Mouse (Mus musculus) MEL (cell line): ENCODE data around the gene Znhit1. TPM values are rescaled to one million over a fixed set of nuclear protein-coding genes. Genes with fewer than 3 reads are reported as not detected.

Source experiments
- DNase-seq: peaks from one replicate; pipeline ENCODE4 v3.0.0; 2011; ENCODE audit warnings: low read depth, low spot score
- H3K27ac ChIP-seq: 2 replicates; pipeline ENCODE4 v1.5.1; 2012; ENCODE audit warnings: low read depth, mild to moderate bottlenecking, control low read depth, low read length, moderate library complexity; ENCODE audit not compliant: control insufficient read depth
- H3K27me3 ChIP-seq, 2 experiments: fragments of 150-350 bp in 1 of 2; sonication (generic) in 1 of 2; 2 replicates each; pipeline ENCODE4 v1.6.1; 2012; ENCODE audit warnings: low read length in 2 of 2, mild to moderate bottlenecking in 2 of 2, improper control_type of control experiment in 1 of 2, moderate library complexity in 1 of 2; ENCODE audit not compliant: insufficient read depth in 2 of 2, control insufficient read depth in 1 of 2
- H3K36me3 ChIP-seq, 2 experiments: 2 replicates each; pipeline ENCODE4 v1.6.1; 2012 to 2014; ENCODE audit warnings: low read length in 2 of 2, improper control_type of control experiment in 1 of 2, inconsistent platforms in 1 of 2, mild to moderate bottlenecking in 1 of 2; ENCODE audit not compliant: insufficient read depth in 2 of 2, control insufficient read depth in 1 of 2
- H3K4me1 ChIP-seq, 2 experiments: fragments of 150-350 bp in 1 of 2; sonication (generic) in 1 of 2; 2 replicates each; pipeline ENCODE4 v1.6.1; 2012; ENCODE audit warnings: low read length in 2 of 2, improper control_type of control experiment in 1 of 2, mild to moderate bottlenecking in 1 of 2; ENCODE audit not compliant: insufficient read depth in 2 of 2, control insufficient read depth in 1 of 2
- H3K4me3 ChIP-seq, 2 experiments: fragments of 150-350 bp in 1 of 2; sonication (generic) in 1 of 2; 2 replicates each; pipeline ENCODE4 v1.5.1; 2012; ENCODE audit warnings: low read depth in 2 of 2, low read length in 2 of 2, mild to moderate bottlenecking in 2 of 2, moderate library complexity in 2 of 2, control low read depth in 1 of 2, improper control_type of control experiment in 1 of 2; ENCODE audit not compliant: control insufficient read depth in 1 of 2, insufficient read depth in 1 of 2
- H3K79me2 ChIP-seq: 2 replicates; pipeline ENCODE4 v1.6.1; 2012; ENCODE audit warnings: mild to moderate bottlenecking, low read length, moderate library complexity; ENCODE audit not compliant: control insufficient read depth, poor library complexity, insufficient read depth
- H3K9ac ChIP-seq: 2 replicates; pipeline ENCODE4 v1.6.1; 2012; ENCODE audit warnings: low read depth, mild to moderate bottlenecking, control low read depth, low read length, moderate library complexity; ENCODE audit not compliant: control insufficient read depth, poor library complexity, severe bottlenecking
- H3K9me3 ChIP-seq: fragments of 150-350 bp; sonication (generic); replicated peaks from 2 replicates; pipeline ENCODE4 v1.6.1; 2012; ENCODE audit warnings: mild to moderate bottlenecking, low read length, improper control_type of control experiment, moderate library complexity; ENCODE audit not compliant: insufficient read depth
- BHLHE40 ChIP-seq: IDR thresholded peaks from 2 replicates; pipeline ENCODE4 v1.6.1; 2012; ENCODE audit warnings: low read depth, mild to moderate bottlenecking, inconsistent platforms, low read length, improper control_type of control experiment, borderline replicate concordance
- CTCF ChIP-seq, 3 experiments: IDR thresholded peaks in 2 of 3; conservative IDR thresholded peaks in 1 of 3; 2 replicates each; pipeline ENCODE4 v1.5.1; 2011 to 2012; ENCODE audit warnings: low read length in 3 of 3, low read depth in 2 of 3, mild to moderate bottlenecking in 2 of 3, improper control_type of control experiment in 1 of 3, inconsistent platforms in 1 of 3, mixed read lengths in 1 of 3, moderate library complexity in 1 of 3; ENCODE audit not compliant: control insufficient read depth in 1 of 3, insufficient read depth in 1 of 3, poor library complexity in 1 of 3, severe bottlenecking in 1 of 3
- EP300 ChIP-seq, 2 experiments: IDR thresholded peaks; 2 replicates each; pipeline ENCODE4 v1.6.1; 2011; ENCODE audit warnings: improper control_type of control experiment in 2 of 2, low read length in 2 of 2, low read depth in 1 of 2, mild to moderate bottlenecking in 1 of 2
- ETS1 ChIP-seq: IDR thresholded peaks from 2 replicates; pipeline ENCODE4 v1.6.1; 2012; ENCODE audit warnings: low read depth, mild to moderate bottlenecking, inconsistent platforms, low read length, improper control_type of control experiment, moderate library complexity
- GABPA ChIP-seq: IDR thresholded peaks from 2 replicates; pipeline ENCODE4 v1.6.1; 2012; ENCODE audit warnings: low read depth, mild to moderate bottlenecking, inconsistent platforms, low read length, improper control_type of control experiment, moderate library complexity
- GATA1 ChIP-seq: IDR thresholded peaks from 2 replicates; pipeline ENCODE4 v1.6.1; 2011; ENCODE audit warnings: low read depth, low read length, improper control_type of control experiment
- HCFC1 ChIP-seq: IDR thresholded peaks from 2 replicates; pipeline ENCODE4 v1.6.1; 2012; ENCODE audit warnings: low read depth, mild to moderate bottlenecking, inconsistent platforms, low read length, improper control_type of control experiment, moderate library complexity
- MAFK ChIP-seq: IDR thresholded peaks from 2 replicates; pipeline ENCODE4 v1.6.1; 2011; ENCODE audit warnings: low read depth, mild to moderate bottlenecking, low read length, improper control_type of control experiment, borderline replicate concordance
- MAX ChIP-seq: IDR thresholded peaks from 2 replicates; pipeline ENCODE4 v1.6.1; 2011; ENCODE audit warnings: low read length, improper control_type of control experiment
- MXI1 ChIP-seq: IDR thresholded peaks from 2 replicates; pipeline ENCODE4 v1.6.1; 2011; ENCODE audit warnings: mild to moderate bottlenecking, low read depth, low read length, improper control_type of control experiment
- MYB ChIP-seq: IDR thresholded peaks from 2 replicates; pipeline ENCODE4 v1.6.1; 2011; ENCODE audit warnings: mild to moderate bottlenecking, low read depth, low read length, improper control_type of control experiment
- SMC3 ChIP-seq: IDR thresholded peaks from 2 replicates; pipeline ENCODE4 v1.6.1; 2011; ENCODE audit warnings: low read depth, low read length, improper control_type of control experiment
- TAL1 ChIP-seq: IDR thresholded peaks from 2 replicates; pipeline ENCODE4 v1.6.1; 2012; ENCODE audit warnings: mild to moderate bottlenecking, inconsistent platforms, low read length, moderate library complexity, mixed read lengths
- TBP ChIP-seq: IDR thresholded peaks from 2 replicates; pipeline ENCODE4 v1.8.0; 2011; ENCODE audit warnings: low read depth, low read length, improper control_type of control experiment
- ZC3H11A ChIP-seq: IDR thresholded peaks from 2 replicates; pipeline ENCODE4 v1.6.1; 2012; ENCODE audit warnings: low read depth, mild to moderate bottlenecking, inconsistent platforms, low read length, improper control_type of control experiment
- ZMIZ1 ChIP-seq: IDR thresholded peaks from 2 replicates; pipeline ENCODE4 v1.6.1; 2012; ENCODE audit warnings: low read depth, mild to moderate bottlenecking, inconsistent platforms, low read length, improper control_type of control experiment, moderate library complexity
- polyA plus RNA-seq, 2 experiments: library from polyadenylated mRNA; stranded (reverse) in 1 of 2; unstranded in 1 of 2; fragments of >175 nt in 1 of 2; fragments of >200 nt in 1 of 2; gene quantifications; 2 replicates each; pipeline versions ENCODE4 v1.2.1 to v1.2.4; 2012; ENCODE audit warnings: low replicate concordance in 2 of 2, low read depth in 1 of 2; ENCODE audit not compliant: insufficient read length in 2 of 2, insufficient read depth in 1 of 2, missing spikeins in 1 of 2
- total RNA-seq: library from RNA; depleted of rRNA; stranded (reverse); fragments of 300-350 nt; gene quantifications from 2 replicates; pipeline ENCODE4 v1.2.3, GENCODE M21; 2012; rRNA removed

Znhit1 gene
- total and polyA plus RNA-seq, 3 experiments = 56.6 to 123 TPM; not detected in 1

- H3K9ac ChIP-seq = no peak overlapping the region
- H3K36me3 ChIP-seq = peaks cover 0 to 1% of the 10 kb centered on the region in 2 experiments; a peak in 2 of 4 replicates
- peak; percentile 67 for DNase-seq
- H3K4me1 ChIP-seq = no peaks in the 10 kb centered on the region
- H3K79me2 ChIP-seq = no peaks in the 10 kb centered on the region
- no peaks in the 10 kb centered on the region for H3K27me3 ChIP-seq
- H3K4me3 ChIP-seq = no peak overlapping the region
- H3K9me3 ChIP-seq = no peaks in the 10 kb centered on the region
- H3K27ac ChIP-seq = no peak overlapping the region
- no peak for TF ChIP-seq ZMIZ1
- TF ChIP-seq HCFC1 = no peak
- TF ChIP-seq GATA1 = no peak
- TF ChIP-seq GABPA = no peak
- no peak for TF ChIP-seq ZC3H11A
- TF ChIP-seq MAX = no peak
- no peak for TF ChIP-seq BHLHE40
- TF ChIP-seq MAFK = no peak
- no peak for TF ChIP-seq ETS1
- TF ChIP-seq MXI1 = no peak
- no peak for TF ChIP-seq TAL1
- TF ChIP-seq MYB = no peak
- no peak for TF ChIP-seq CTCF (IDR thresholded peaks at IDR 0.05 in 2 of 3, conservative IDR thresholded peaks at IDR 0.05 in 1 of 3; ENCODE audit: control insufficient read depth in 1 of 3, insufficient read depth in 1 of 3, low read depth in 2 of 3, low read length in 3 of 3, poor library complexity in 1 of 3, severe bottlenecking in 1 of 3)
- TF ChIP-seq EP300 (IDR thresholded peaks at IDR 0.05; ENCODE audit: low read depth in 1 of 2, low read length in 2 of 2) = no peak
- TF ChIP-seq SMC3 = no peak
- TF ChIP-seq TBP = no peak
These were observed 54.9 kb downstream of the Znhit1 start for GRCm38 (mm10) chr5:136932956-136933355.

Other genes starting within 250 kb of the Znhit1 start
- not detected in 2 replicates for gene Col26a1, start 104.8 kb downstream of the Znhit1 start, total RNA-seq
- not detected for gene Col26a1, start 104.8 kb downstream of the Znhit1 start, polyA plus RNA-seq
- 15.6 and 19.8 TPM in 2 replicates for gene Ift22, start 79.9 kb downstream of the Znhit1 start, total RNA-seq
- gene Ift22, start 79.9 kb downstream of the Znhit1 start, polyA plus RNA-seq = 10 to 100 TPM in 1 of 2 experiments, not detected in 1; 78.1 TPM
- 151 and 164 TPM in 2 replicates for gene Fis1, start 34.7 kb downstream of the Znhit1 start, total RNA-seq
- 100 to 1,000 TPM in 1 of 2 experiments, not detected in 1; 184 TPM for gene Fis1, start 34.7 kb downstream of the Znhit1 start, polyA plus RNA-seq
- gene Cldn15, start 21.4 kb downstream of the Znhit1 start, total RNA-seq = 1.0 and 1.2 TPM in 2 replicates
- 1 to 10 TPM in 1 of 2 experiments, not detected in 1; 2.1 TPM for gene Cldn15, start 21.4 kb downstream of the Znhit1 start, polyA plus RNA-seq
- 47.3 and 56.0 TPM in 2 replicates for gene Plod3, start 1.0 kb downstream of the Znhit1 start, total RNA-seq
- gene Plod3, start 1.0 kb downstream of the Znhit1 start, polyA plus RNA-seq = 10 to 100 TPM in 1 of 2 experiments, not detected in 1; 62.8 TPM
- gene Vgf, start 38.4 kb upstream of the Znhit1 start, total RNA-seq = 0.42 and 0.52 TPM in 2 replicates
- 1 to 10 TPM in 1 of 2 experiments, not detected in 1; 1.4 TPM for gene Vgf, start 38.4 kb upstream of the Znhit1 start, polyA plus RNA-seq
- gene Ap1s1, start 58.1 kb upstream of the Znhit1 start, total RNA-seq = 137 and 154 TPM in 2 replicates
- 100 to 1,000 TPM; 211 to 218 TPM for gene Ap1s1, start 58.1 kb upstream of the Znhit1 start, polyA plus RNA-seq
- gene Serpine1, start 84.2 kb upstream of the Znhit1 start, total RNA-seq = 0.04 and 0.13 TPM in 2 replicates
- gene Serpine1, start 84.2 kb upstream of the Znhit1 start, polyA plus RNA-seq = under 1 TPM in 1 of 2 experiments, not detected in 1; 0.11 TPM
- 19.7 and 21.8 TPM in 2 replicates for gene Trim56, start 128.2 kb upstream of the Znhit1 start, total RNA-seq
- gene Trim56, start 128.2 kb upstream of the Znhit1 start, polyA plus RNA-seq = 10 to 100 TPM; 22.8 to 75.8 TPM
- gene Muc3, start 161.3 kb upstream of the Znhit1 start, total RNA-seq = not detected in 2 replicates
- gene Muc3, start 161.3 kb upstream of the Znhit1 start, polyA plus RNA-seq = not detected
- gene Muc3a, start 224.4 kb upstream of the Znhit1 start, total RNA-seq = 12.7 and 16.1 TPM in 2 replicates
- gene Muc3a, start 224.4 kb upstream of the Znhit1 start, polyA plus RNA-seq = 10 to 100 TPM in 1 of 2 experiments, not detected in 1; 16.9 TPM